Mouse (Mus musculus): ENCODE results near the gene Clcn1.

Gene Clcn1

DNA sequence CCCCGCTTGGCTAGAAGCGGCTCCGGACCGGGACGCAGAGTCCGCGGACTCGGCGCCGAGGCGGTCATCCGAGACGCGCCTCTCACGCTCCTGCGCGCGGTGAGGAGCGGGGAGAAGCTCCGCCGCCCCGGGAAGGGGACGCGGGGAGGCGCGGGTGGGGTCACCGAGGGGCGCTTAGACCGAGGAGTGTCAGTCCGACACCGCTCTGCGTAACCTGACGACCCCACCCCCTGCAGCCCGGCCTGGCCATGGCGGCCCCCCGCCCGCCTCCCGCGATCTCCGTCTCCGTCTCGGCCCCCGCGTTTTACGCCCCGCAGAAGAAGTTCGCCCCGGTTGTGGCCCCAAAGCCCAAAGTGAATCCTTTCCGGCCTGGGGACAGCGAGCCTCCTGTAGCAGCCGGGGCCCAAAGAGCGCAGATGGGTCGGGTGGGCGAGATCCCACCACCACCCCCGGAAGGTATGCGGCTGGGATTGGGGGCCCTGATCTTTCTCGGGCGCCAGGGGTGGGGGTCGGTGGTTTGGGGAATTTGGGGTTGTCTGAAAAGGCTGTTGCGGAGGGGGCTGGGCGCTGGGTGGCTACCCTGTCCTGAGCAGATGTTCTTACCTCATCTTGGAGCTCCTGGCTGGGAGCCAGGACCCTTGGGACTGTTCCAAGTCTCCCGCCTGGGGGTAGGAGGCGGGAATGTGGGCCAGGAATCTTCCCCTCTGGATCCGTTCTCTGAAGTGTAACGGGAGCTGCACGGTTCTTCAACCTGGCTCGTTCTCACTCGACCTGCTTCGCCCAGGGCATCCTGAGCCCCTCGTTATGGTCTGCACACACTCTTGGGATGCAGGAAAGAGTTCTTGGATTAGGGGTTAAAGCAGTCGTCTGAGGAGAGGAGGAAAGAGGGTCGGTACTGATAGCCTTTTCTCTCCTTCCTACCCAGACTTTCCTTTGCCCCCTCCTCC, 63.8 kb downstream of the Clcn1 start:
- DNase-seq (ENCODE audit: low spot score) = peak; percentile 79

DNA sequence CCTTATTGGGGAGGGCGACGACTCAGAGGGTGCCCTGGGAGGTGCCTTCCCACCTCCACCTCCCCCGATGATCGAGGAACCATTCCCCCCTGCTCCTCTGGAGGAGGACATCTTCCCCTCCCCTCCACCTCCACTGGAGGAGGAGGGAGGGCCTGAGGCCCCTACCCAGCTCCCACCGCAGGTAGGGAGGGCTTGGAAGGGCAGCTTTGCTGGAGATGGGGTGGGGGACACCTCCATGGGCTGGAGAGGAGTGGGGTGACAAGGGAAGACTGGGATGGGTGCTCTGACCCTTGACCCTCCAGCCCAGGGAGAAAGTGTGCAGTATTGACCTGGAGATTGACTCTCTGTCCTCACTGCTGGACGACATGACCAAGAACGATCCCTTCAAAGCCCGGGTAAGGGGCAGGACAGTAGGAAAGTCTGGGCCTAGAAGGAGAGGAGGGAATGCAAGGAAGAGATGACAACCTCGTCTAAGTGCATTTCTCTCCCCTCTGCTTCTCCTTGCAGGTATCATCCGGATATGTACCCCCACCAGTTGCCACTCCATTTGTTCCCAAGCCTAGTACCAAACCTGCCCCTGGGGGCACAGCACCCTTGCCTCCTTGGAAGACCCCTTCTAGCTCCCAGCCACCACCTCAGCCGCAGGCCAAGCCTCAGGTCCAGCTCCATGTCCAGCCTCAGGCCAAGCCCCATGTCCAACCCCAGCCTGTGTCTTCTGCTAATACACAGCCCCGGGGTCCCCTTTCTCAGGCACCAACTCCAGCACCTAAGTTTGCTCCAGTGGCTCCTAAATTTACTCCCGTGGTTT, 64.7 kb downstream of the Clcn1 start:
- no peak for DNase-seq (ENCODE audit: low spot score)

DNA sequence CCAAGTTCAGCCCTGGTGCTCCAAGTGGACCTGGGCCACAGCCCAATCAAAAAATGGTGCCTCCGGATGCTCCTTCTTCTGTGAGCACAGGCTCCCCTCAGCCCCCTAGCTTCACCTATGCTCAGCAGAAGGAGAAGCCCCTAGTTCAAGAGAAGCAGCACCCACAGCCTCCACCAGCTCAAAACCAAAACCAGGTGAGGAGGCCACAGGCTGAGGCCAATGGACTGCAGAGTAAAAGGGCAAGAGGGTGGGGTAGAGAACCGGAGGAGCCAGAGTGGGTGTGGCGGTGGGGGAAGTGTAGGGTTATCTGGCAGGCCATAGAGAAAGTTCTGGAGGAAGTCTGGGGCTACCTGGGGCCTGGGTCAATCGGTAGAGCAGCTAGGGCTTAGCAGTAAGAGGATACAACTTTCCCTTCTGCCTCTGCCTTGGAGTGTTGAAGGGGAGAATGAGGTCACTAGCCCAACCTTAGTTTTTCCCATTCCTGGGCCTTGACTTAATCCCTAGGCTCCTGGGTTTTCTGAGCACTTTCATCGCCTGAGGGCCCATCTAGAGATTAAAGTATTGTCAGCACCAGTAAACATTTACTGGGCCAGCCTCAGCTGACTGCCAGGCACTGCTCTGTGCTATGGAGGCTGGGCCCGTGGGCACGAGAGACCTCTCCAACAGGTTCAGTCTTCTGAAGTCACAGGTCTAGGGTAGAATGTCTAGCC, 65.4 kb downstream of the Clcn1 start:
- peak; percentile 53 for DNase-seq (ENCODE audit: low spot score)

DNA sequence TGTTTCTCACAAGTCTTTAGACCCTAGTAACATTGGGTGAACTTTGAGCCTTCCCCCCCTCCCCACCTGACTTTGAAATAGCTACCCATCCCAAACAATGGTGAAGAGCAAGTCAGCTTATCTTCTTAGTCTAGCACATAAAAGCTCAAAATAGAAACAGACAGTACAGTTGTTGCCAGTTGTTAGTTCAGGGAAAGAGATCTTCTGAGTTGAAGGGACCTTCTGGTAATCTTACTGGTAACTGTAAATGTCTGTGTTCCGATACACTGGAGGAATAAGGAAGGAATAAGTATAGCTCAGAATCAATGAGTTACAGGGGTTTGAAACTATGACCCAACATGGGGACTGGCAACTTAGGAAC, 66.0 kb downstream of the Clcn1 start:
- DNase-seq (ENCODE audit: low spot score) = no peak

DNA sequence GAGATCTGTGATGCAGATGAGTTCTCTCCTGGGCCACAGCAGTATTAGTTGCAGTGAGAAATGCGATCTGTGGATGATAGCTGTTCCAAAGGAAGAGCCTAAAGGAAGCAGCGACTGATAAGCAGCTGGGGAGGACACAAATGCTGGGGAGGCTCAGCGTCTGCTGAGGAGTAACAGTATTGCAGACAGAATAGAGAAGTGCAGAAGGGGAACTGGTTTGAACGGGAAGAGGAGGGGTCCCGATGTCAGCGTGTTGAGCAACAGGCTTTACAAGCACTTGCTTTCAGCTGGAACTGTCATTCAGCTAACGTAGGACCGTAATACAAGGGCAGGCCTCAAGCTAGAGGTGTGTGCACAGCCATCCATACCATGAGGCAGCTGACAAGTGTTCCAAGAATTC, 66.7 kb downstream of the Clcn1 start:
- no peak for DNase-seq (ENCODE audit: low spot score)

DNA sequence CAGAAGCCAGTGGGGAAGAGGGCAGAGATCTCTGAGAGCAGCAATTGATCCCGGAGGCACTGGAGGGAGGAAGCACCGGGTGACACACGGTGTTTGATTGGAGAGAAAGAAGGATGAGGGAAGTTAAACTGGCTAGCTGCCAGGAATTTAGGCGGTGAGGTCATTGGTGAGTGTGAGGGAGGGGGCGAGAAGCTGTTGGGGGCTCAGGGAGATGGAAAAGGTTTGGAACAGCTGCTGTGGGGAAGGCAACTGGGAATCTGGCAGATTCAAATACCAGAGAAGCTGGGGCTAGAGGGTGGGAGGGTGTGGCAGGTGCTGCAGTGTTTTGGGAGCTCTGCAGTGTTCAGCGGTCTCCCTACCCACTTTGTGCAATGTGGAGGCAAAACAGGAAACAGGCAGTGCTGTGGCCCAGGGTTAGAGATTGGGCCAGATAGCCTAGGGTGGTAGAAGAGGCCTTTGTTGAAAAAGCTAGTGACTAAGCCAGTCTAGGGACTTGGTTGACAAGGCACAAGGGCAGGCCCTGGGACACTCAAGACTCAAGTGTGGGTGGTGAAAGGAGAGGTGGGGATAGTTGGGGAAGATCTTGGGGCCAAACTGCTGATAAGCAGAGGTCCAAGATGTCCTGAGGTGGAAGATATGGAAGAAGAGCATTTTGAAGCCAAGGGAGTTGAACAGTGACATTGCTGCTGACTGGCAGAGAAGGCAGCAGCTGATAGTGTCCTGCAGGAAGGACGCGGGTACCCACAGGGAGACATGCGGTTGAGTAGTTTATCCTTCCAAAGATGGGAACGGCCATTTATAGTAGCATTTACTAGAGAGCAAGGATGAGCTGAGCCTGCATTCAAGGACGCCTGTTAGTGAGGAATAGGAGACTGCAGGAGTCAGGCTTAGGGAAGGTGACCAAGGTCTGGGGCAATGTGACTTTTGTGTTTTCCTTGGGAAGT, 67.9 kb downstream of the Clcn1 start:
- DNase-seq (ENCODE audit: low spot score) = peak; percentile 45

DNA sequence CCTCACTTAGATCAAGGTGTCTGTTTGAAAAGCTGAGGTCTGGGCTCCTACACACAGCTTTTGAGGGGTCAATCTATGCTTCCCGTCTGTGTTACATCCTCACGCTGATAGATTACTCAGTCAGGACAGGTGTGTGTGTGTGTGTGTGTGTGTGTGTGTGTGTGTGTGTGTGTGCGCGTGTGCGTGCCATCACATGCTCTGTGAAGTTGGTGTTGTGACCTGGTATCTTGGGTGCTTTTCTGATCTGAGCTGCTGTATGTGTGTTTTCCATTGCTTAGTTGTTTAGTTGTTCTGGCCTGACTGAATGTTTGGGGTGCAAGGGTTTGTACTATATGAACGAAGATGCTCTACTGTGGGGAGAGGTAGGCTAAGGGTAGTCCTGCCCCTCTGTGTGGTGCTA, 68.9 kb downstream of the Clcn1 start:
- DNase-seq (ENCODE audit: low spot score) = no peak

DNA sequence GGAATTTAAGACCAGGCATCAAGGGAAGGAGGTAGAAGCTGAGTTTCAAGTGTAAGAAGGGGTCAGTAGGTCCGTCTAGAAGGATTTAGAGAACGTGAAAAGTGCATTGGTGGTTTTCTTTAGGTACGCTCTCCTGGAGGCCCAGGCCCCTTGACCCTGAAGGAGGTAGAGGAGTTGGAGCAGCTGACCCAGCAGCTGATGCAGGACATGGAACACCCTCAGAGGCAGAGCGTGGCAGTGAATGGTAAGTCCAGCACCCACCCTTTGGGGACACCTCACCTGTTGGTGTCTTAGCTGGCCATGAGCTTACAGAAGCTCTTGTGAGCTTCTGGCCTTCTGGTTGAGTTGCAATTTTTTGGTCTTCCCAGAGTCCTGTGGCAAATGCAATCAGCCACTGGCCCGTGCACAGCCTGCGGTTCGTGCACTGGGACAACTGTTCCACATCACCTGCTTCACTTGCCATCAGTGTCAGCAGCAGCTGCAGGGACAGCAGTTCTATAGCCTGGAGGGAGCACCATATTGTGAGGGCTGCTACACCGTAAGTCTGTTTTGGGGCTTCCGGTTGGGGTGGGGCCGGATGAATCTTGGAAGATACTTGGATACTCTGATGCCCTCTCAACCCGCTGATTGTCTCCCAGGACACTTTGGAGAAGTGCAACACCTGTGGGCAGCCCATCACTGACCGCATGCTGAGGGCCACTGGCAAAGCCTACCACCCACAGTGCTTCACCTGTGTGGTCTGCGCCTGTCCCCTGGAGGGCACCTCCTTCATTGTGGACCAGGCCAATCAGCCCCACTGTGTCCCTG, 69.5 kb downstream of the Clcn1 start:
- no peak for DNase-seq (ENCODE audit: low spot score)

DNA sequence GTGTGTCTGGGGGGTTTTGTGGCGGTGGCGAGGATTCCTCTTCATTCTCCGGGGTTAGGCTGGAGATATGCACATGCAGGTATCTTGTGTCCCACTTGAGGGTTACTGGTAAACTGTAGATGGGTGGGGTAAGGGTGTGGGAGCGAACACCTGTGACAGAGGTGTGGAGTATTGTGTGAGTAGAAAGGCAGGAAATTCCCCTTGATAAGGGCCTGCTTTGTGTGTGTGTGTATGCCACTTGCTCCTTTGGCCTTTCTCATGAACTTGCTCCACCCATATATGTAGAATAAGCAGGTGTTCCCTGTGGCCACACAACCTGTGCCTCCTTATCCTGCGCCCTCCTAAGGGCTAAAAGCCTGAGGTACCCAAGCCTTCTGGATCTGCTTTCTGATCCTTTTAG, 70.4 kb downstream of the Clcn1 start:
- DNase-seq (ENCODE audit: low spot score) = no peak

DNA sequence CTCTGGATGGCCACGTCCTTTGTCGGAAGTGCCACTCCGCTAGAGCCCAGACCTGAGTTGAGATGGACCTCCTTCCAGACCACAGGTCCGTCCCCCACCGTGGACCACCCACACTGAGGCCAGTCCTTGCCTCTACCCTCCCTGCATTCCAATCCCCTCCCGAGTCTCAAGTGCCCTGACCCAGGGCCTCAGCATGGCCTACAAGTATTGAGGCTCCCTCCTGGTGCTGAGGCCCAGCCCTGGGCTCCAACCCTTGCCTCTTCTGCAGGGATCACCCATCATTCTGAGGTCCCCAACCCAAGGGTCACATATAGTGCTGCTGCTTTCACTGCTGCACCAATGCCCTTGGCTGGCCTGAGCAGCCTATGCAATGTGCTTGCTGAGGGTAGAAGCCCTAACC, 71.4 kb downstream of the Clcn1 start:
- no peak for DNase-seq (ENCODE audit: low spot score)

DNA sequence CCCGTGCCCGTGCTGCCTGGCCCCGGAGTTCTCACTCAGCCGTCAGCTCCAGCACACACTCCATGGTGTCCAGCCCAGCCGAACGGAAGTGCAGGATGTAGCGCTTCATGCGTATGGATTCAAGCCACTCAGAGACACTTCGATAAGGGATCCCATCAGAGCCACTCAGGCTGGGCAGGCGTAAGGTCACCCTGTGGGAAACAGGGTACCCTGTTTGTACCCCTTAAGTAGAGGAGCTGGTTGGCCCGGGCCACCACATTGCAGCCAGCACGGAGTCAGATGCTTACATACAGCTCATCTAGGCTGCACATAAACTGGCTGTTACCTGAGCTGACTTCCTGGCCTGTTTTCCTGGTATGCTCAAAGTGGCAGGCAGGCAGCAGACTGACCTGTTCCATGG, 72.4 kb downstream of the Clcn1 start:
- DNase-seq (ENCODE audit: low spot score) = no peak

DNA sequence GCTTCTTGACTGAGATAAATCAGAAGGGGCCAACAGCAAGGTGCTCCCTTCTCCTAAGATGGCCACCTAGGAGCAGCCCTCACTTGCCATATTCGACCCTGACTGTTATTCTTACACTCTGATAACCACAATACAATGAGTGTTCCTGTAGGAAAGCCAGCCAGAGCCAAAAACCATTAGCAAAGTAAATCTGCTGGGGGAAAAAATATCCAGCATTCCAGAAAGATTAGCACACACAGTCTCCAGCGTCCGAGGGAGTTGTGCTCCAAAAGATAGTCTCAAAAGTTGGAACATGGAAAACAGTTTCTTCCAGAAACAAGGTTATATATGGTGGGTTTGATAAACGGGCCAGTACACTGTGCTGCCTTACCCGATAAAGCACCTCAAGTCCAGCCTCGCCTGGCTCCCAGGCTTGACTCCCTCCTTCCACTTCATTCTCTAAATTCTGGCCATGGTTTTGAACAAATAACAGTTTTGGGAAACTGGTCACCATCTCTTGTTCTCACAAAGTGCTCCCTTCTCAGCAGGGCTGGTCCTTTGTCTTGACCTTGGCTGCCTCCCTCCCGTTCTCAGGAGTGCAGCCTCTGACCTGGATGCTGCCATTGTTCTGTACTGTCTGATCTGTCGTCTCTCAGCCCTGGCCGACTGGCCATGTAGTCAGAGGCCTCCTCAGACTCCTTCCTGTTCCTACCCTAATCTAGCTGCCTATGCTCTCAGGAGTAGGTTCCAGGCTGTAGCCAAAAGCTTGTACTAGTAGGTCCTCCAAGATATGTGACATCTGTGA, 73.1 kb downstream of the Clcn1 start:
- DNase-seq (ENCODE audit: low spot score) = no peak

DNA sequence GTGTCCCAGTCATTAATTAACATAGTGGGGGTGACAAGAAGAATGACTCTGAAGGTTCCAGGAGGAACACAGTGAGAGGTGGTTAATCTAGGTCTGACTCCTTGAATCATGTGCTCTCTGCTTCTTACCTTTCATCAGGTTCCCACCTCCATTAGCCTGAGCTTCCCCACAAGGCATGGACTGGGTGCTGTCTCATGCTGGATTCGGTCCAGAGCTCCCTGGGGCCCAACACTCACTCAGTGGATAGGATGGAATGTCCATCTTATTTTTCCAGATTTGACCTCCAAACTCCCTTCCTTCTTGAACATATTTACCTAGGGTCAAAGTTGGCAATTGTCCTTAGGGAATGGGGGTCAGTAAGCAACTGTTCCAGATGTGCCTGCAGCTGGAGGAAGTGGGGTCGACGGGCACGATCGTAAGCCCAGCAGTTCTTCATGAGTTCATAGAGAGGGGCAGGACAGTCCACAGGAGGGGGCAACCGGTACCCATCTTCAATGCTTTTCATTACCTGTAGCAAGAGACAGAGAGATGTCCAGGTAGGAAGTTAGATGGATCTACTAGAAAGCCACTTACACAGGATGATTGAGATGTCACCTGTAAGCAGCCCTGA, 73.9 kb downstream of the Clcn1 start:
- no peak for DNase-seq (ENCODE audit: low spot score)

DNA sequence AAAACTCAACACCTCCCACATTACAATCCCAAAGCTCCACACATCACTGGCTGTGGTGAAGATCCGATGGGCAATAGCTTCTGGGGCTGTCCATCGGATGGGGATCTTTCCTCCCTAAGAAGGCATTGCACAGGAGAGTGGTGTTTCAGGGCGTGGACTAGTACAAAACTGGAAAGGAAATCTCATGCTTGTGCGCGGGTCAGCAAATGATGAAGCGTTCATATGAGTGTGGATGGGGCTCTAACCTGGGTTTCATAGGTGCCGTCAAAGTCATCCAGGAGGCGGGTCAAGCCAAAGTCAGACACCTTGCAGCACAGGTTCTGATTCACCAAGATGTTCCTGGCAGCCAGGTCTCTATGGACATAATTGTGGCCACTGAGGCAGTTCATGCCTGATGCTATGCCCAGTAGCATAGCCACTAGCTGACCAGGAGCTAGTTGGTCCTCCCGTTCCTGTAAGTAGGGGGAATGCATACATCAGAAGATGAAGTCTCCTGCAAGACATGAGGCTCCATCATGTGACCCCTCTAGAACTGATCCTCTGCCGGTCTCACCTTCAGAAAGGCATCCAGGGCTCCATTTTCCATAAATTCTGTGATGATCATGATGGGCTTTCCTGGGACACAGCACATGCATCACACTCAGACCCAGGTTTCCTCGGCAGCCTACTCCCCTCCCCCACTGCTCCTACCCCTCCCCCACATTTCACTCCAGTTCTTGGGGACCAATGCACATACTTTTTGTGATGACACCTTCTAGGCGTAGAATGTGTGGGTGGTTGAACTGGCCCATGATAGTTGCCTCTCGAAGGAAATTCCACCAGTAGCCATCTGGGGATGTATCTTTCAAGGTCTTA, 74.8 kb downstream of the Clcn1 start:
- DNase-seq (ENCODE audit: low spot score) = no peak

DNA sequence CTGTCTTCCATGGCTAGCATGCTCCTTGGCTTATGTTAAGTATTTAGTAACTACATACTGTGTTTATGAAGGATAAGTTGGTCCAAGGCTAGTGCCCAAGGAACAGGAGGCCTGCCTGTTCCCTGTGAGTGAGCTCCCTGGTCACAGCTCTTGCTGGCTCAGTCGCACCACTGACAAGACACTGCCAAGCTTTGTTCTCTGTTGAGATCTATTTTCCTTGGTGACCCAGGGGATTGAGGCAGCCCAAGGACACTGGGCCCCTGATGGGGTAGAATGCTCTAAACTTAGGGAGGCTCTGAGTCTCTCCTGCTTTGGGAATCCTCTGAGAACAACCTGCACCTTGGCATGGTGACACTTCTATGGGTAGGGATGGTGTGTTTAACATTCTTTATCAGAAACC, 75.6 kb downstream of the Clcn1 start:
- DNase-seq (ENCODE audit: low spot score) = no peak

DNA sequence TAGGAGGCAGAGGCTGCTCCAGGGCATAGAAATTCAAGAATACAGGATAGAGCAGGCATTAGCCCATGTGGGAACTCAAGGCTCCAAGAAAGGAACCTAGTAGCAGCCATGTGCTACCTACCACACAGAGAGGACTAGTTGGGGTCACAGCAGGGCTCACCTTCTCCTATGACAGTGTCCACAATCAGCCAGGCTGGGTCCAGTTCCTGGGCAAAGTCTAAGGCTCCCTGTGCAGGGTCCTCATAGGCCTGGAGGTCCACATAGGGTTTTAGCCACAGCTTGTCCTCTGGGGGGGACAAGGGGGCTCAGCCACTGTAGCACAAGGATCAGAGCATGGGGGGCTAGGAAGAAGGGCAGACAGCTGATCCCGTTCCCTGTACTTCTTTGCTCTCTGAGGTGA, 76.0 kb downstream of the Clcn1 start:
- no peak for DNase-seq (ENCODE audit: low spot score)

DNA sequence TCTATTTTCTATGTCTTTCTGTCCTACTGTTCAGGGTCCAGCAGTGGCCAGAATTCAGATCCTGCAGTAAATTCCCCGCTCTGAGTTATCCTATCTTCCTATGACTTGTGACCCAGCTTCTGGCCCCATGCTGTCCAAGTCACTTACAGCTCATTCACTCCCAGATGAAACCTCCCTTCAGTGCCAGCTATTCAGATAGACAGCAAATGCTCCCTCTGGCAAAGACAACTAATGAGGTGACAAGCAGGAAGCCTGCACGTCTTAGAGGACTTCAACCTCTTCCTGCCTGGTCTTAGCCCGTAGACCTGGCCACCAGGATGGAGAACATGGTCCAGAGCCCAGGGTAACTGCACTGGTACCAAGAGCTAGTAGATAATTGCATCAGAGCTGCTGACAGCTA, 76.5 kb downstream of the Clcn1 start:
- DNase-seq (ENCODE audit: low spot score) = no peak

DNA sequence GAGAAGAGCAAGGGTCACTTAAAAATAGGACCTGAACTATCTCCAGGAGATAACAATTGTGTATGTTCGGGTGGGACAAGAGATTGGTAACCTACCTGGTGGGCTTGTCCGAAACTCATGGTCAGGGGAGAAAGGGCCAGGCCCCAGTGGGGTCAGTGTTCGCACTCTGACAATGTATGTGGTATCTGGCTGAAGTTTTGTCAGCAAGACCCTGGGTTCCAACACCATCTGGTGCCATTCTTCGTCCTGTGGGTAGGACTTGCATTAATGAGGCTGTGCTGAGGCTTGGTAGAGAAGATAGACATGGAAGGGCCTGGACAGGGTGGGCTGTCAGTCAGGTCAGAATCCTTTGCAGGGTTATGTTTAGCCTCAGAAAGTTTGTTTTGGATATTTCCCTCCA, 77.6 kb downstream of the Clcn1 start:
- DNase-seq (ENCODE audit: low spot score) = no peak

DNA sequence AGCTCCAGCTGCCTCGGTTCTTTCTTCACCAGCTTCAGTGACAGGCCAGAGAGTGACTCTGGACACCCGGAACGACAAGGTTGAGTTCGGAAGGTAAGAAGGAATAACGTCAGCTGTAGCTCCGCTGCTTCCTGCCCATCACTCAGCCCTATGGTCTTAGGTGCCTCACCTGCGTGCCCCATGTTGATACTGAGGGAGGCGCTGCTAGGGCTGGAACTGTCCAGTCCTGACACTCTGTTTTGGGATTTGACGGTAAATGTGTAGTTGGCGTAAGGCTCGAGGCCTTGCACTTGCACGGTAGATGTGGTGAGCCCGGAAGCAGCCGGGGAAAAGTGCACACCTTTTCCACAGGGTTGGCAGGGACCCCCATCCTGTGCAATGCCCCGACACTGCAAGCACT, 78.1 kb downstream of the Clcn1 start:
- no peak for DNase-seq (ENCODE audit: low spot score)
